Mouse (Mus musculus) ovary, postnatal 10 days (tissue): ENCODE measurements around the gene Slc38a3.

Experiments used
- DNase-seq: peaks from one replicate; pipeline ENCODE4 v3.0.0; 2022; ENCODE audit warnings: low spot score

Gene Slc38a3

GRCm38 (mm10) chr9:107618778-107619545, 50.4 kb downstream of the Slc38a3 start:
- no peak for DNase-seq

- no peak for DNase-seq
Observed at GRCm38 (mm10) chr9:107618098-107618497, 51.2 kb downstream of the Slc38a3 start.

- no peak for DNase-seq
Observed at GRCm38 (mm10) chr9:107617461-107617860, 51.9 kb downstream of the Slc38a3 start.

GRCm38 (mm10) chr9:107615035-107615434, 54.3 kb downstream of the Slc38a3 start:
- no peak for DNase-seq

GRCm38 (mm10) chr9:107612945-107613569, 56.3 kb downstream of the Slc38a3 start:
- no peak for DNase-seq

- peak; percentile 96 for DNase-seq
Observed at GRCm38 (mm10) chr9:107612191-107612944, 57.0 kb downstream of the Slc38a3 start.

GRCm38 (mm10) chr9:107611456-107612190, 57.7 kb downstream of the Slc38a3 start:
- DNase-seq, result no peak

- no peak for DNase-seq
Observed at GRCm38 (mm10) chr9:107609433-107609830, 59.9 kb downstream of the Slc38a3 start.

GRCm38 (mm10) chr9:107608741-107609432, 60.4 kb downstream of the Slc38a3 start, which contains the start of gene Sema3b:
Sema3b (minus strand) TSS chr9:107609229.
- DNase-seq, result no peak

GRCm38 (mm10) chr9:107607653-107608245, 61.6 kb downstream of the Slc38a3 start:
- DNase-seq, result no peak

- no peak for DNase-seq
Observed at GRCm38 (mm10) chr9:107607036-107607435, 62.3 kb downstream of the Slc38a3 start.

GRCm38 (mm10) chr9:107606591-107606990, 62.7 kb downstream of the Slc38a3 start:
- DNase-seq, result no peak

GRCm38 (mm10) chr9:107605041-107605661, 64.2 kb downstream of the Slc38a3 start:
- DNase-seq, result no peak

- DNase-seq, result no peak
Observed at GRCm38 (mm10) chr9:107603251-107603650, 66.1 kb downstream of the Slc38a3 start.

GRCm38 (mm10) chr9:107602068-107602648, 67.2 kb downstream of the Slc38a3 start:
- DNase-seq, result peak; percentile 97

GRCm38 (mm10) chr9:107601275-107601674, 68.1 kb downstream of the Slc38a3 start:
- DNase-seq, result no peak

- DNase-seq, result no peak
Observed at GRCm38 (mm10) chr9:107600745-107601144, 68.6 kb downstream of the Slc38a3 start.
